Mouse (Mus musculus): ENCODE measurements around the gene Tspan18. TPM values are rescaled to one million over a fixed set of nuclear protein-coding genes. Genes with fewer than 3 reads are reported as not detected.
A peak's percentile ranks its signal among the peaks of the same experiment; 100 is the strongest.

The Tspan18 gene
- 0.55 and 1.8 TPM in 2 replicates for total RNA-seq (2014; rRNA removed)
- 1.7 and 2.4 TPM in 2 replicates for polyA plus RNA-seq (2012; rRNA removed)

GRCm38 (mm10) chr2:93333817-93334731, at the start of gene Tspan18:
Tspan18 (minus strand) TSS chr2:93334505.
- peak within 1 kb of the TSS; percentile 67 for H3K9ac ChIP-seq (ENCODE audit: low read depth, low read length)
- no peaks in the 10 kb centered on the region for H3K36me3 ChIP-seq (ENCODE audit: control insufficient read depth, insufficient read depth, low read length)
- no peak within 1 kb of the TSS for H3K27ac ChIP-seq (replicated peaks; ENCODE audit: insufficient read depth, low read depth, low read length)
- TF ChIP-seq CTCF (IDR thresholded peaks at IDR 0.05; ENCODE audit: low read depth, low read length) (no peak), POLR2A (IDR thresholded peaks at IDR 0.05; ENCODE audit: extremely low read depth, insufficient read depth, low read length) (no peak)
- peak within 1 kb of the TSS; percentile 73 for H3K4me3 ChIP-seq (ENCODE audit: insufficient read depth, low read depth, low read length)
- under 1% methylated on average over 94 of the region's 95 CpGs for whole genome bisulfite sequencing
- no peaks in the 10 kb centered on the region for H3K4me1 ChIP-seq (ENCODE audit: control insufficient read depth, insufficient read depth, low read length)
- peak; percentile 19 for DNase-seq (ENCODE audit: extremely low read depth, low read depth, low spot score)
- no peaks in the 10 kb centered on the region for H3K27me3 ChIP-seq (ENCODE audit: control insufficient read depth, insufficient read depth, low read length)
- no peaks in the 10 kb centered on the region for H3K79me2 ChIP-seq (ENCODE audit: control insufficient read depth, insufficient read depth, low read length)

DNA sequence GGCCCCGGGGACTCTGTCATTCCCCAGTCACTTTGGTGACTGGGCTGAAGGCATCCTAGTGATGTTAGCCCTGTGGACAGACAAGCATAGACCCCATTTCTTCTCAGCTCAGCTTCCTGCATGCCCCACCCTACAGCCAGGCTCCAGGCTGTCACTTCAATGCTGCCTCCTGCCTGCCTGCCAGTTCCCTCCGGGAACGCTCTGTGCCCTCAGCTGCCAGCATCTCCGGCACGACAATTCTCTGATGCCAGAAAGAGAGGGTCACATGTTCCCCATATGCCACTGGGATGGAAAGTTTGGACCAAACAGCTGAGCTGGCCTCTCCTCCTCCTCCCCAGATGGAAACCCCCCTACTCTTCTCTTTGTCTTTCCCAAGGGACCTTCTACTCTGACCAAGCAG, 49.5 kb upstream of the Tspan18 start:
- Histone ChIP-seq H3K79me2 (ENCODE audit: control insufficient read depth, insufficient read depth, low read length) (no peaks in the 10 kb centered on the region), H3K9ac (ENCODE audit: low read depth, low read length) (no peak overlapping the region), H3K36me3 (ENCODE audit: control insufficient read depth, insufficient read depth, low read length) (no peaks in the 10 kb centered on the region), H3K4me3 (ENCODE audit: insufficient read depth, low read depth, low read length) (no peak overlapping the region), H3K27ac (replicated peaks; ENCODE audit: insufficient read depth, low read depth, low read length) (no peak overlapping the region), H3K27me3 (ENCODE audit: control insufficient read depth, insufficient read depth, low read length) (no peaks in the 10 kb centered on the region), H3K4me1 (ENCODE audit: control insufficient read depth, insufficient read depth, low read length) (no peaks in the 10 kb centered on the region)
- WGBS = 86% methylated on average over 5 of the region's 5 CpGs
- no peak for DNase-seq (ENCODE audit: extremely low read depth, low read depth, low spot score)
- TF ChIP-seq CTCF (IDR thresholded peaks at IDR 0.05; ENCODE audit: low read depth, low read length) (no peak), POLR2A (IDR thresholded peaks at IDR 0.05; ENCODE audit: extremely low read depth, insufficient read depth, low read length) (no peak)

DNA sequence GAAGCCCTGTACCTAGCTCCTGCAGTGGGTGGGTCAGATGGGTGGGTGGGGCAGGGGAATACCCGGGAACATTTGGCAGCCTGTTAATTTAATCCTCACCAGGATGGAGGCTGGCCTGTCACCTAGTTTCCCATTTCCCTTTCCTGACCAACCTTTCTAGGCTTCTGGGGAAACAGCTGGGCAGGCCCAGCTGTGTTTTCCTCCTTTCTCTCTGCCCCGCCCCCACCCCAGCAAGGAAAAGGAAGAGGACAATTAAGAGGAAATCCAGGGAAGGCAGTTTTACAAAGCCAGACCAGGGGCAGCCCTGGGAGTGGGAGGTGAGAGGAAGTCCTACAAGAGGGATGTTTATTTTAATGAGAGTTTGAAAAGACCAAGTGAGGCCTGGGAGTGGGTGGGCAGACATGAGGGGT, 46.4 kb upstream of the Tspan18 start:
- no peaks in the 10 kb centered on the region for H3K27me3 ChIP-seq (ENCODE audit: control insufficient read depth, insufficient read depth, low read length)
- TF ChIP-seq POLR2A (IDR thresholded peaks at IDR 0.05; ENCODE audit: extremely low read depth, insufficient read depth, low read length) = no peak
- no peak for TF ChIP-seq CTCF (IDR thresholded peaks at IDR 0.05; ENCODE audit: low read depth, low read length)
- no peak for DNase-seq (ENCODE audit: extremely low read depth, low read depth, low spot score)
- H3K79me2 ChIP-seq (ENCODE audit: control insufficient read depth, insufficient read depth, low read length) = no peaks in the 10 kb centered on the region
- H3K4me1 ChIP-seq (ENCODE audit: control insufficient read depth, insufficient read depth, low read length) = no peaks in the 10 kb centered on the region
- no peaks in the 10 kb centered on the region for H3K36me3 ChIP-seq (ENCODE audit: control insufficient read depth, insufficient read depth, low read length)
- H3K4me3 ChIP-seq (ENCODE audit: insufficient read depth, low read depth, low read length) = no peak overlapping the region
- 31% methylated on average over 2 of the region's 2 CpGs for WGBS
- no peak overlapping the region for H3K9ac ChIP-seq (ENCODE audit: low read depth, low read length)
- no peak overlapping the region for H3K27ac ChIP-seq (replicated peaks; ENCODE audit: insufficient read depth, low read depth, low read length)

- H3K27ac ChIP-seq (replicated peaks; ENCODE audit: insufficient read depth, low read depth, low read length) = no peak overlapping the region
- no peaks in the 10 kb centered on the region for H3K36me3 ChIP-seq (ENCODE audit: control insufficient read depth, insufficient read depth, low read length)
- H3K79me2 ChIP-seq (ENCODE audit: control insufficient read depth, insufficient read depth, low read length) = no peaks in the 10 kb centered on the region
- no peak for DNase-seq (ENCODE audit: extremely low read depth, low read depth, low spot score)
- no peak overlapping the region for H3K9ac ChIP-seq (ENCODE audit: low read depth, low read length)
- 75% methylated on average over 15 of the region's 15 CpGs for WGBS
- no peak for TF ChIP-seq POLR2A (IDR thresholded peaks at IDR 0.05; ENCODE audit: extremely low read depth, insufficient read depth, low read length)
- TF ChIP-seq CTCF (IDR thresholded peaks at IDR 0.05; ENCODE audit: low read depth, low read length) = no peak
- no peak overlapping the region for H3K4me3 ChIP-seq (ENCODE audit: insufficient read depth, low read depth, low read length)
- no peaks in the 10 kb centered on the region for H3K27me3 ChIP-seq (ENCODE audit: control insufficient read depth, insufficient read depth, low read length)
- H3K4me1 ChIP-seq (ENCODE audit: control insufficient read depth, insufficient read depth, low read length) = no peaks in the 10 kb centered on the region
These were observed 43.5 kb upstream of the Tspan18 start for GRCm38 (mm10) chr2:93377797-93378196.

- DNase-seq (ENCODE audit: extremely low read depth, low read depth, low spot score) = no peak
- 94% methylated on average over 3 of the region's 3 CpGs for WGBS
- no peaks in the 10 kb centered on the region for H3K79me2 ChIP-seq (ENCODE audit: control insufficient read depth, insufficient read depth, low read length)
- no peaks in the 10 kb centered on the region for H3K4me1 ChIP-seq (ENCODE audit: control insufficient read depth, insufficient read depth, low read length)
- no peaks in the 10 kb centered on the region for H3K36me3 ChIP-seq (ENCODE audit: control insufficient read depth, insufficient read depth, low read length)
- no peak for TF ChIP-seq POLR2A (IDR thresholded peaks at IDR 0.05; ENCODE audit: extremely low read depth, insufficient read depth, low read length)
- TF ChIP-seq CTCF (IDR thresholded peaks at IDR 0.05; ENCODE audit: low read depth, low read length) = no peak
- H3K4me3 ChIP-seq (ENCODE audit: insufficient read depth, low read depth, low read length) = no peak overlapping the region
- no peak overlapping the region for H3K9ac ChIP-seq (ENCODE audit: low read depth, low read length)
- H3K27me3 ChIP-seq (ENCODE audit: control insufficient read depth, insufficient read depth, low read length) = no peaks in the 10 kb centered on the region
- no peak overlapping the region for H3K27ac ChIP-seq (replicated peaks; ENCODE audit: insufficient read depth, low read depth, low read length)
These were observed 42.9 kb upstream of the Tspan18 start for GRCm38 (mm10) chr2:93377157-93377556.

GRCm38 (mm10) chr2:93372872-93373271, 38.6 kb upstream of the Tspan18 start:
- no peaks in the 10 kb centered on the region for H3K4me1 ChIP-seq (ENCODE audit: control insufficient read depth, insufficient read depth, low read length)
- no peaks in the 10 kb centered on the region for H3K36me3 ChIP-seq (ENCODE audit: control insufficient read depth, insufficient read depth, low read length)
- TF ChIP-seq CTCF (IDR thresholded peaks at IDR 0.05; ENCODE audit: low read depth, low read length) (no peak), POLR2A (IDR thresholded peaks at IDR 0.05; ENCODE audit: extremely low read depth, insufficient read depth, low read length) (no peak)
- H3K27ac ChIP-seq (replicated peaks; ENCODE audit: insufficient read depth, low read depth, low read length) = no peak overlapping the region
- no peak overlapping the region for H3K4me3 ChIP-seq (ENCODE audit: insufficient read depth, low read depth, low read length)
- DNase-seq (ENCODE audit: extremely low read depth, low read depth, low spot score) = no peak
- WGBS = 98% methylated on average over 10 of the region's 10 CpGs
- H3K79me2 ChIP-seq (ENCODE audit: control insufficient read depth, insufficient read depth, low read length) = no peaks in the 10 kb centered on the region
- no peaks in the 10 kb centered on the region for H3K27me3 ChIP-seq (ENCODE audit: control insufficient read depth, insufficient read depth, low read length)
- H3K9ac ChIP-seq (ENCODE audit: low read depth, low read length) = no peak overlapping the region

Data from liver, adult 2 months (tissue).